Mouse (Mus musculus): ENCODE results near the gene Irf3.

The Irf3 gene

DNA sequence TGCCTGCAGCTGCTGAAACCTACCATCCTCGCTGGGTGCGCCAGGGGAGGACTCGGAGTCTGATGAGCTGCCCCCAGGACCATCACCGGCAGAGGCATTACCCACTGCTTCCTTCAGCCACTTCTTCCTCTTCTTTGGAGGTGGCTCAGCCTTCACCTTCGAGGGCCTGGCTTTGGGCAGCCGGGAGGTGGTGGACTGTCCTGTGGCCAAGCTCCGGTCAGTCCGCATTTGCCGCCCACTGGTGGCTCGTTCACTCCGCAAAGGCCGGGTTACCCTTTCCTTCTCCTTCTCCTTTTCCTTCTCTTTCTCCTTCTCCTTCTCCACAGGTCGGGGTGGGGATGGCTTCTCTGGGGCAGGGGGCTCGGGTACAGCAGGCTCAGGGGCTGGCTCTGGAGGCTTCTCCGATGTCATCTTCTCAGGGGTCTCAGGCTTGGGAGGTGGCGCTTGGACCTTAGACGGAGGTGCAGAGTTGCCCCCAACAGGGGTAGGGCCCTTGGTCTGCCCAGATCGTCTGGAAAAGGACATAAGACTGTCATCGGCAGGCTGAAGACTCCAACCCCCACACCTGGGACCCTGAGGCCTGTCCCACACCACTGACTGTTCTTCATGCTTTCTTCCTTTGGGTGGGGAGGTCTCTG is 36.4 kb downstream of the Irf3 start:
- no peak for DNase-seq (ENCODE audit: low spot score)

DNA sequence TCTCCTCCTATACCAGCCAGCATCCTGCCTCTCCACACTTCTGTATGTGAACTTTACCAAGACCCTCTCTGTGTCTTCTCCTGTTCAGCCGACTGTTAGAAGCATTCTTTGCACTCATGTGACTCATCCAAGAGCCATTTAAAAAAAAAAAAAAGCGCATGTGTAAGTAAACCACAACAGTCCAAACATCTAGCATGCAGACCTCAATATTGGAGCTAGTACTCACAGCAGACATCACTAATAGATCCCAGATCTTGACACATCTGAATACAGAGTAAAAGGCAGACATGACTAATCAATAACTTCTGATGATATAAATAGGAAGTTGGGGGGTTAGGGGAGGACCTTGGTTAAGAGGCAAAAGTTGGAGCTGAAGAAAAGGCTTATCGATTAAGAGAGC is 38.2 kb downstream of the Irf3 start:
- no peak for DNase-seq (ENCODE audit: low spot score)

DNA sequence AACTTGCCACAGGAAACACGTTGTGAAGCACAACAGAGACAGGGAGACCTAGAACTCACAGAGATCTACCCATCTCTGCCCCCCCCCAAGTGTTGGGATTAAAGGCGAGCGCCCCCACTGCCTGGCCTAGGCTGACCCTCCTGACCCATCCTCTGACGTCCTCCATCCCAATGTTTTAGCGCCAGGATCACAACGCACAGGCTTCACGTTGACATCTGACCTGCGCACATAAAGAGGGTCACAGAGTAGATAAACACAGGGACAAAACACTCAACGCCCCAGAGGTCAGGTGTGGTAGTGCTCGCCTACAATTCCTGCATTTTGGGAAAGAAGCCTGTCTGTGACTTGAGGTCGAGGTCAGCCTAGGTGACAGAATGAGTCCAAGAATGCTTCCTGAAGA is 39.3 kb downstream of the Irf3 start:
- no peak for DNase-seq (ENCODE audit: low spot score)

DNA sequence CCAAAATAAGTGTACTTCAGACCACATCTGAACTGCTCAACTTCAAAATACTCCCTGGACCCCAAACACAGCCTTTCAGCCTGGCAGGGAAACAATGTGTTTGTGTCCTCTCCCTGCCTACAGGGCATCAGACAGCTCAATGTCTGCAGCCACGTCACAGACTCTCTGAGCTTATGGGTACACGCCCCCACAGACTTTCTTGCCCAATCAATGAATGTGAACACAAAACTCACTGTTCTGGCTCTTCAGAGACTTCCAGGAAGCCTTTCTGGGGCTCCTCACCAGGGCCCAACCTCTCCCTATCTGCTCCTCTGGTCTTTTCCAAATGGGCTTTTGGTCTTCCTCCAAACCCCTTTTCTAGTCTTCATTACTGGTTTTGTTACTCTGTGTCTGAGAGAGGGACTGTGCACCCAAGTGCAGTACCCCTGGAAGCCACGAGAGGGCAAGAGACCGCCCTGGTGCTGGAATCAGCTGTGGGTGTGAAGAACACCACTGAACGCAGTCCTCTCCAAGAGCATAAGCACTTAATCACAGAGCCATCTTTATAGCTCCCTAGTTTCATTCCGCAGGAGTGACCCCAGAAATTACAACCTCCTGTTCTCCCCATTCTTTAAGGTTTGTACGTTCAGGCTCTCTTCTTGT is 40.4 kb downstream of the Irf3 start:
- DNase-seq (ENCODE audit: low spot score), result no peak

DNA sequence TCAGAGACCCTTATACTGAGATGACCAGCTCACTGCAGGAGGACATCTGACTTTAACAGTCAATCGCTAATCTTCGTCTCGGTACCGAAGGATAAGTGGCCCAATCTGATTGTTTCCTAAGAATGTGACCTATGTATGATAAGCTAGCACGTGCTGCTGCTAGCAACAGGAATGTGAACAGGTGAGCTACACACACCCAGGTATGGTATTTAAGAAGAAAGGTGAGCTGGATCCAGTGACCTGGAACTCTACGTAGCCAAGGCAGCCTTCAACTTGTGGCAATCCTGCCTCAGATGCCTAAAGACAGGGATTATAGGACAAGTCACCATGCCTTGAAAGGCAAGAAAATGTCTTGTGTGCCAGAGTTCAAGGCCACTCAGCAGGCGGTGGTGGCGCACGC is 41.0 kb downstream of the Irf3 start:
- DNase-seq (ENCODE audit: low spot score), result no peak

DNA sequence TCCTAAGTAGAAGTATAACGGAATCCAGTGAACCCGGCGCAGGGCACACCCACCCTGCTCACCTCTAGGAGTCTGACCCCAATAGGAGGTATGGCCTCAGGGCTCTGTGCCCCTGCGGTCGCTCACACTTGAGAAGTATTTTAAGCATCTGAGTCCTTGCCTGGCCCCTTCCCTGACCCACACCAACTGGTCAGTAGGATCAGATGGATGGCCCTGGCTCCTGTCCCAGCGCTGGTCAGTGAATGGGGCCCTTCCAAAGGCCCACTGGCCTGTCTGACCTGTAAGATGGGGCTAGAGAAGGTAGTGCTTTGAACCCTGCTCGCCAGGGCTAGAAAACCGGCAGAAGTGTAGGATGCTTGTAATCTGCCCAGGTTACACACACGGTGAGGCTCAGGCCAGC is 43.4 kb downstream of the Irf3 start:
- no peak for DNase-seq (ENCODE audit: low spot score)

DNA sequence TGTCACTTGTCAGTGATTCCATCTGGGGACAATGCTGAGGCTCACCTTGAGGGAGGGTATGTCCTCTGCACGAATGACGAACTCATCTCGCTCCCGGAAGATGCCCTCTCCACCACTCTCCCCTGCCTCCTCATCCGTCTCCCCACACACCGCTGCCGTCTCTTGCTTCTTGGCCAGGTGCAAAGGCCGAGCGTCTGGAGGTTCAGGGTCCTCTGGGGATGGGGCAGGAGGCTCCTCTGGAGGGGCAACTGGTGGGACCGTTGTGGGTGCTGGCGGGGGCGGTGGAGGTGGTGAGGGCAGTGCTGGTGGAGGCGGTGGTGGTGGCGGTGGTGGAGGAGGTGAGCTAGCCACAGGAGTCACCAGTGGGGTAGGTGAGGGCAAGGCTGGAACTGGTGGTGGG is 45.9 kb downstream of the Irf3 start:
- no peak for DNase-seq (ENCODE audit: low spot score)

DNA sequence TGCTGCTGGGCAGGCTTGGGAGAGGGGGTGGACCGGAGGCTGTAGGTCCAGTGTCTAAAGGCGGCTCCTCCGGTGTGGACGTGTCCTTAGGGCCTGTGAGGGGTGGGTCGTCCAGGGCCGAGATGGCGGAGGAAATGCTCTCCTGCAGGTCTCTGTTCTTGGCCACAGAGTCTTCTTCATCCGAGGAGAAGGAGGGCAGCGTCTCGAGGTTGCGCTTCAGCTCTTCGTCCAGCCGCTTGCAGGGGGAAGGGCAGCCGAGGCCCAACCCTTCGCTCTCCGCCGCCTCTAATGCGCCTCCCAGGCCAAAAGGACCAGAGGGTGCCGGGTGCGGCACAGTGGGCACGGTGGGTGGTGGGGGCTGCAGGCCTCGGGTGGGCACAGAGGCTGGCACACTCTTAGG is 48.3 kb downstream of the Irf3 start:
- no peak for DNase-seq (ENCODE audit: low spot score)

DNA sequence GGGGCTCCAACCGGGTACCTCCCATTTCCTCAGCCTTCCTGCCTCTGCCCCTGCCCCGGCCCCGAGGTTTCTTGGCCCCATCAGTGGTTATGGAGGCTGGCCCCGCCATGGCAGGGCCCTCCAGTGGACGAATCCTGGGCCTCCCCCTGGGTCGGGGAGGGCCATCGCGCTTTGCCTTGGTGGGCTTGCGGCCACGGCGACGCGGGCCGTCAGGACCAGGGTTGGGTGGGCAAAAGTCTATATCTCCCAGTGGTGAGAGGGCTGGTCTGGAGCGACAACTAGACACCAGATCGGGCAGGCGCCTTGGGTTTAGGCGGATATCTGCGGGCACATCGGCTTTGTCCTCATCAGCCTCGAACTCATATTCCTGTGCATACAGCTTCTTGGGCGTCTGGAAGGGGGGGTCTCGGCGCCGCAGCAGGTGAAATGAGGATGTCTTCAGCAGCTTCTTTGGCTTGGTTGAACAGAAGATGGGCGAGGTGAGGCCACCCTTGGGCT is 49.5 kb downstream of the Irf3 start:
- no peak for DNase-seq (ENCODE audit: low spot score)

DNA sequence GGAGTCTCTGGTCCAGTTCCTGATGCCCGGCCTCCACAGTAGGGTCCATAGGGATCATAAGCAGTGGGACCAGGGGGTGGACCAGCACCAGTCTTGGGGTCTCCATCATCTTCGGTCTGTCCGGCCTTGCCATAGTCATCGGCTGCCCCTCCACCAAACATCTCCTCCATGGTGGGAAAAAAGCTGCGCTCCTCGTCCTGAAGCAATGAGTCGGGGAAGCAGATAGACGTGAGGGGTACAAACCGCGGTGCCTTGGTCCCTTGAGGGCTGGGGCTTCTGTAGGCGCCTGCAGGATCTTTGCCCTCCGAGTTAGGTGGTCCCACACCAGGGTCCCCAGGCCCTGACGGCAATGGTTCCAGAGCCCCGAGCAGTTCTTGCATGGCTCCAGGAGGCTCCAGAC is 50.0 kb downstream of the Irf3 start:
- DNase-seq (ENCODE audit: low spot score), result no peak

DNA sequence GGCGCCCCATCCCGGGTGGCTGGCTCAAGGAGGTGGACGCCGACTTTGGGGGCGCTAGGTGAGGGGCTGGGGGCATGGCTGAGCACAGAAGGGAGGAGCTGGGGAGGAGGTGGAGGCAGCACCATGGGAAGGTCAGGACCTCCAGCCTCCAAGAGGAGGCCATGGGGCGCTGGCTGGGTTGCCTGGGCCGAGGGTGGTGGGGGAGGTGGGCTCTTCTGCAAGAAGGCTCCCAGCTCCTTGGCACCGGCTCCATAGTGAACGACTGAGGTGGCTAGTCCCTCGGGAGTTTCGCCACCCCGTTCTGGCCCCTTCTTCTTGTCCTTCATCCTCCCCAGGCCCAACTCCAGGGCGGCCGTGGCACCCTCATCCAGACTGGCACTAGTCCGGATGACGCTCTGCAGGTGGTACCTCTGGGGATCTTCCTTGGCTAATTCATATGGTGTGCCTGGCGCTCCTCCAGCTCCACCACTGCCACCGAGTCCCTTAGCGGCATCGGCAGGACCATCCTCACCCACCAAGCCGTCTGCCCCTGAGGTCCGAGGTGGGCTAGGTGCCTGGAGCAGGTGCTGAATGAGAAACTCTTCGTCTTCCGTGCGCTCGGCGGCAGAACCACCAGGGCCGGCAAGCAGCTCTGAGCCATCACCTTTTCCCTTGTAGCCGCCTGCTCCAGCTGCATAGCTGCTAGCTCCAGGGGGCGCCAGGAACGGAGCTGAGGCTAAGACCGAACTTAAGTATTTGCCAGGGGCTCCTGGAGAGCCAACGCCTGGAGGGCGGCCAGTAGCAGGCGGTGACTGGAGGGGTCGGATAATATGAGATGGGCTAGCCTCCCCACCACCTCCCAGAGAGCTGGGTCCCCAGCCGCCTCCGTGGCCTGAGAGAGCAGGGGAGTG is 50.8 kb downstream of the Irf3 start:
- DNase-seq (ENCODE audit: low spot score), result no peak

DNA sequence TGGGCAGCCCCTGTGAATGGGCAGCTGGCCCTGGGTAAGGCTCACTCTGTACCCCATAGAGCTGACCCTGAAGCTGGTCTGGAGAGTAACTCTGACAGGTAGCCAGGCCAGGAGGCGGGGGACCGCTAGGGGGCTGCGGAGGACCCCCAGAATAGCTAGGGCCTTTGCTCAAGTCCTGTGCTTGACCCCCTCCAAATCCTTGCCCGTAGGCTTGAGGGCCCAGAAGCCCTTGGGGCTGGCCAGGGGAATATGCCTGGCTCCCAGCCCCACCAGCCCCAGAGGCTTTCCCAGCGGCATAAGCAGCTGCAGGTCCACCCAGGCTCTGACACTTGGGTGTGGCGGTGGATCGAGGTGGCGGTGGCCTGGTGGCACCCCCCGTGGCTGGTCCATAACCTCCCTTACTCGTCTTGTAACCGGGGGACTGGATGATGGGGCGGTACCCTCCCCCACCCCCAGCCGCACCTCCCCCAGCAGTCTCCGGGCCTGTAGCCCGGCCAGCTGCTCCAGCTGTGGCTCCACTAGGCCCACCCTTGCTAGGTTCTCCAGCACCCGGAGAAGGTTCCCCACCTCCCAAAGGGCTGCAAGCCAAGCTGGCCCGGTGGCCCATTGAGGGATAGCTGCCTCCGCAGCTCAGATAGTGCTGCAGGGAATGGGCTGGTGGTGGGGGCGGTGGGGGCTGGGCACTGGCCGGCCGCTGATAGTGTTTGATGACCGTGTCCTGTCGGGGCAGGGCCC is 51.6 kb downstream of the Irf3 start:
- DNase-seq (ENCODE audit: low spot score), result no peak

DNA sequence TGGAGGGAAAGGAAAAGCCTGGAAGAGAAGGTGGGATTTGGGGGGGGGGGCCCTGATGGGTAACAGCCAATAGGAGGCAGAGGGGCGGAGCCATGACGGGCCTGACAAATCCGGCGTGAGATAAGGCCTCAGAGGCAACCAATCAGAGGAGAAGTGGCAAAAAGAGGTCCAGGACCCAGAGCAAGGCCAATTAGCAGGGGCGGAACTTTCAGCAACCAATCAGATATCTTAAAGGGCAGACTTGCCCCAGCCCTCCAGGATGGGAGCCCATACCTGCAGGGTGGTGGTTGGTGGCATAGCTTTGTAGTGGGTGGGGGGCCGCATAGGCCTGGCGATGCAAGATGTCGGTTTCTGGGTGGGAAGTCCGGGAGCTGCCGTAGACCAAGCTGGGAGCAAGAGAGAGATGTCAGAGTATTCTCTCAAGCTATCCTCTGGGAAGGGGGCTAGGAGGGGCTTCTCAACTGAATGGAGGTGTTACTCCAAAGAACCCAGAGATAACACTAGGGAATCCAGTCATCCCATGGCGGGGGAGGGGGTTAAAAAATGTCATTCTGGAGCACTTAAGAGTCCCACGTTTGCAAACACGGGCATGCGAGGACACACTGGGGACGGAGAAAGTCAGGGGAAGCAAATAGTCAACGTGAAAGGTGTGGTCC is 53.6 kb downstream of the Irf3 start:
- DNase-seq (ENCODE audit: low spot score), result no peak

DNA sequence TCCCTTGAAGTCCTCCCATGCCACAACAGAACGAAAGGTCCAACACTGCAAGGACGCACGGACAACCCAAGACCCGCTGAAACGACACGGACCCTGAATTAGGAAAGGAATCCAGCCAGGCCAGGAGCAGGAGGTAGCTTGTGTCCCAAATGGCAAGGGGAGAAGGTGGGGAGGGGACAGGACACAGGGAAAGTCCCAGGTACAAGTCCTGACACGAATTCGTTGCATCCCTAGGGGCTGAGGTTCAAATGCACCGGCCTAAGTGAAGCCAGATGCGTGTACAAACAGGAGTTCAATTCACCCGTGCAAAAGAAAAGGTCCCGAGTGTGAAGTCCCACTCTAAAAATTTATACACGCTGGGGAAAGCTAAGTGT is 54.1 kb downstream of the Irf3 start:
- no peak for DNase-seq (ENCODE audit: low spot score)

Data from layer of hippocampus, adult 9-10 months (tissue).